Mouse (Mus musculus): Measurements from ENCODE around the gene Flvcr2. TPM values are rescaled to one million over a fixed set of nuclear protein-coding genes. Genes with fewer than 3 reads are reported as not detected.

Flvcr2 gene
- total RNA-seq, 2 experiments from 2014 or later, result 0.50 to 0.51 TPM

DNA sequence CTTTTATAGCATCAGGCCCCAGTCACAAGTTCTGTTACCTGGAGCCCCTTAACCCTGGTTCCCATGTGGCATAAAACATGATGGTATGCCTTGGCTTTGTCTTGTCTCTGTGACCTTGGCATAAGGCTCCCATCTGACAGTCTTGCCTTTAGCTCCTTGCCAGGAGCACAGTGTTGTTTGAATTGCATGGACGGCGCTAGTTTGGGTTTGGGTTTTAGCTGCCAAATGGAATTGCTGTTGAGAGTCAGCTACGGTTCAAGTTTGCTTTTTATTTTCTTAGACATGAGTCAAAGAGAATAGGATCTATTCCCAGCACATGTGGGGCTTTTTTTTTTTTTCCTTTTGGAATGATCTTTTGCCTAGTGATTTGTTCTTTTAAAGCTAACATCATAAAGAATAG is 112.8 kb downstream of the Flvcr2 start:
- Histone ChIP-seq H3K4me3 (no peak overlapping the region), H3K27ac (peak overlapping the region; percentile 69; the same call in 1 of the 2 replicates)
- intact Hi-C loops (cut with DNase I), result no loop called here
- DNase-seq, result no peak
- no peak for TF ChIP-seq CTCF (IDR thresholded peaks at IDR 0.05)

DNA sequence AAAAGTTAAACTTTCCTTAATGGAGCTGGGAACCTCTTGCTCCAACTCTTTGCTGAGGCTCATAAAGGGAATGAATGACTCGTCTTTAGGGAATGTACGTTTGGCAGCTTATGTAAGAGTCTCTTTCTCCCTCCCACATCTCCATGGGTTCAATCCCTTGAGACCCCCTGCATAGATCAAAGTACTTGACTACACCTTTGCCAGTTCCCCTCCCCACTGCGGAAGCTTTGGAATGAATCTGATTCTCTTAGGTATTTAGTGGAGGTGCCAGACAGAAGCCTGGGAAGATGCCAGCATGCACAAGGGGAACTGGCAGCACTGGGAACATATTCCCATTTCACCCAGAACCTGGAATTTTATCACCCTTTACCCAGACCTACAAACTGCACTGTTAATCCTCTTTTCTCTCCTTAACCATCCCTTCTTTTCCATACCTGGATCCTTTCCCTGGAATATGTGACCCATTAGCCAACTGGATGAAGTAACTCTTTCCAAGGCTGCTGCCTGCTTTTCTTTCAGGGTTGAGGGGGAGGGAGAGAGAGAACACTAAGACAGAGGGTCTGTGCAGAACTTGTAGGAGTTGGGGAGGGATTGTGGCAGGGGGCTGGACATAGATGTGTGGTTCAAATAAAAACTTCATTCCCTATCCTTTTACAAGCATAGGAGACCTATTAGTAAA is 113.3 kb downstream of the Flvcr2 start:
- peak overlapping the region; percentile 69 for H3K27ac ChIP-seq
- TF ChIP-seq CTCF (IDR thresholded peaks at IDR 0.05), result no peak
- no peak for DNase-seq
- H3K4me3 ChIP-seq, result no peak overlapping the region
- intact Hi-C loops (cut with DNase I), result loop anchor here (5.0 kb wide), 1 partner anchor 163 kb away; no protein-coding TSS in a partner anchor

DNA sequence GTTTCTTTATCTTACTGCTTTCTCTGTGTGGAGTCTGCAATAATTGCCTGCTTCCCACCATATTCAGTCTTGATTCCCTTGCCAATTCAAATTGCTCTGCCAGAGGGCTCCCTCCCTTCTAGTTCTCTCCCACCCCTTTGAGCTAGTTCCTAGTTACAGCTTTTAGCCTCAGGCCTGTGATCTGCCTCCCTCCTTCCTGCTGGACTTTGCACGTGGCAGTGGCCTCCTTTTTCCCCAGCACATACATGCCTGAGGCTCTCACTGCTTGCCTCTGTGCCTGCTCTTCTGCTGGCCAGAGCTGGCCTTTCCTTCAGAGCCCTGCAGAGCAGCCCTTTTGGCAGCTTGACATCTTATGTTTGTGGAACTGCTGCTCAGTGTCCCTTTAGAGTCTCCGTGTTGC is 116.2 kb downstream of the Flvcr2 start:
- DNase-seq, result peak; percentile 34
- Histone ChIP-seq H3K4me3 (no peak overlapping the region), H3K27ac (peak overlapping the region; percentile 69)
- no peak for TF ChIP-seq CTCF (IDR thresholded peaks at IDR 0.05)
- intact Hi-C loops (cut with DNase I), result loop anchor here (5.0 kb wide), 1 partner anchor 160 kb away; no protein-coding TSS in a partner anchor

Small RNA genes lying within 50 kb of the gene (microRNA-seq; reads per million reads assigned to microRNA genes)
- not detected for gene Gm47285

Other genes with a start within 250 kb of the Flvcr2 start
- 1 to 10 TPM; 3.9 to 8.8 TPM for gene Jdp2, start 147.5 kb upstream of the Flvcr2 start, total RNA-seq (2021)
- under 1 TPM in 1 of 2 experiments, not detected in 1; 0.33 TPM for gene Batf, start 59.9 kb upstream of the Flvcr2 start, total RNA-seq (2021)
- 1 to 10 TPM; 2.4 to 2.7 TPM for gene Erg28, start 78.0 kb downstream of the Flvcr2 start, total RNA-seq (2021)
- 1 to 10 TPM; 5.4 to 8.5 TPM for gene Ttll5, start 78.1 kb downstream of the Flvcr2 start, total RNA-seq (2021)

Measured in gastrocnemius, adult 2 months (tissue).